Mouse (Mus musculus): ENCODE results near the gene Tufm. TPM values are rescaled to one million over a fixed set of nuclear protein-coding genes. Genes with fewer than 3 reads are reported as not detected.

Tufm gene
- polyA plus RNA-seq (2012; fragmentation: generic; extraction: Trizol), result 167 TPM

DNA sequence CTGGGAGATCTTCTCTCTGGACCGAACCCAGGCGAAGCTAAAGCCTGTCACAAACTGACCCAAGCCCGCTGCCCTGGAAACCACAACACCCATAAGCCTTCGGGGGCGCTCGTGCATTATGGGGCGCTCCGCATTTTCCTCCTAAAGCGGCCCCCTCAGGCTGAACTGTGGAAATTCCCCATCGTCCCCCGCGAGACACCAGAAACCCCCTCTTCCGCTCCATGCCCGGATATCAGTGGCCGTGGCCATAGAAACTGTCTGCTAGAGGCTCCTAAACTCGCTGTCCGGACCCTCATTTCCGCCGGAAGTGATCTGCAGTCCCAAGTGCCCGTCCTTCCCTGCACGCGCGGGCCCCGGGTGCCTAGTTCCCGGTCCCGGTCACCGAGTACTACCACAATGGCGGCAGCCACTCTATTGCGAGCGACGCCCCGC is at the start of gene Tufm:
Gene Tufm, plus strand, starts transcription at position 310 of the 432 bp plus-strand sequence.
- Histone ChIP-seq H3K4me2 (ENCODE audit: low read depth) (peak within 1 kb of the TSS; percentile 95), H3K79me2 (ENCODE audit: control insufficient read depth, insufficient read depth) (peaks cover 14% of the 10 kb centered on the region), H3K4me3 (peak within 1 kb of the TSS; percentile 58), H3K36me3 (ENCODE audit: control insufficient read depth, insufficient read depth) (peaks cover 11% of the 10 kb centered on the region), H3ac (ENCODE audit: control insufficient read depth, insufficient read length) (peak within 1 kb of the TSS; percentile 84), H3K27me3 (ENCODE audit: control insufficient read depth, insufficient read depth, insufficient read length) (no peaks in the 10 kb centered on the region)
- TF ChIP-seq POLR2A (IDR thresholded peaks at IDR 0.05; ENCODE audit: insufficient read length, low read depth), result peak; percentile 62
- no peak for TF ChIP-seq MYOG (IDR thresholded peaks at IDR 0.05; ENCODE audit: control insufficient read depth in 1 of 3, insufficient read depth in 1 of 3, insufficient read length in 2 of 3, low read depth in 2 of 3)

DNA sequence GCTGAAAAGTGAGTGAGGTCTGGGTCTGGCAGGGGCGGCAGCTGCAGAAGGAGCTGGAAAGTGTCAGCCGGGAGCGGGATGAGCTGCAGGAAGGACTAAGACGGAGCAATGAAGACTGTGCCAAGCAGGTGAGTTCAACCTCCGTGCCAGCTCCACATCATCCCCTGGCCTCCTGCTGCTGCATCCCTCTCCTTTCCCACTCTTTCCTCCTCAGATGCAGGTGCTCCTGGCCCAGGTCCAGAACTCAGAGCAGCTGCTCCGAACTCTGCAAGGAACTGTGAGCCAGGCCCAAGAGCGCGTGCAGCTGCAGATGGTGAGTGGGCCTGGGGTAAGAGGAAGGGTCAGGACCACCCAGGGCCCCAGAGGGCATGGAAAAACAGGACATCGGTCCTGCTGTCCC is 47.0 kb upstream of the Tufm start:
- TF ChIP-seq USF1 (IDR thresholded peaks at IDR 0.05; ENCODE audit: low read depth) (no peak), CEBPB (IDR thresholded peaks at IDR 0.05; ENCODE audit: insufficient read depth, poor library complexity, severe bottlenecking) (no peak), SRF (IDR thresholded peaks at IDR 0.05; ENCODE audit: control insufficient read depth, insufficient read length, low read depth) (no peak), TCF12 (IDR thresholded peaks at IDR 0.05; ENCODE audit: insufficient read depth, poor library complexity, severe bottlenecking) (no peak), TCF3 (IDR thresholded peaks at IDR 0.05; ENCODE audit: insufficient read length, low read depth) (no peak), REST (IDR thresholded peaks at IDR 0.05; ENCODE audit: insufficient read depth, insufficient read length) (no peak), POLR2A (IDR thresholded peaks at IDR 0.05; ENCODE audit: insufficient read length, low read depth) (no peak), MYOD1 (IDR thresholded peaks at IDR 0.05; ENCODE audit: control insufficient read depth in 1 of 3, insufficient read length in 2 of 3, low read depth in 2 of 3) (no peak), MYOG (IDR thresholded peaks at IDR 0.05; ENCODE audit: control insufficient read depth in 1 of 3, insufficient read depth in 1 of 3, insufficient read length in 2 of 3, low read depth in 2 of 3) (no peak), MAX (IDR thresholded peaks at IDR 0.05; ENCODE audit: low read depth) (no peak), POLR2AphosphoS2 (IDR thresholded peaks at IDR 0.05; ENCODE audit: insufficient read length, low read depth) (no peak), E2F4 (IDR thresholded peaks at IDR 0.05; ENCODE audit: insufficient read depth) (no peak)
- no peak overlapping the region for H3K4me3 ChIP-seq
- no peaks in the 10 kb centered on the region for H3K79me2 ChIP-seq (ENCODE audit: control insufficient read depth, insufficient read depth)
- H3K36me3 ChIP-seq (ENCODE audit: control insufficient read depth, insufficient read depth), result peaks cover 13% of the 10 kb centered on the region
- H3ac ChIP-seq (ENCODE audit: control insufficient read depth, insufficient read length), result no peak overlapping the region
- H3K4me2 ChIP-seq (ENCODE audit: low read depth), result no peak overlapping the region
- H3K27me3 ChIP-seq (ENCODE audit: control insufficient read depth, insufficient read depth, insufficient read length), result no peaks in the 10 kb centered on the region

DNA sequence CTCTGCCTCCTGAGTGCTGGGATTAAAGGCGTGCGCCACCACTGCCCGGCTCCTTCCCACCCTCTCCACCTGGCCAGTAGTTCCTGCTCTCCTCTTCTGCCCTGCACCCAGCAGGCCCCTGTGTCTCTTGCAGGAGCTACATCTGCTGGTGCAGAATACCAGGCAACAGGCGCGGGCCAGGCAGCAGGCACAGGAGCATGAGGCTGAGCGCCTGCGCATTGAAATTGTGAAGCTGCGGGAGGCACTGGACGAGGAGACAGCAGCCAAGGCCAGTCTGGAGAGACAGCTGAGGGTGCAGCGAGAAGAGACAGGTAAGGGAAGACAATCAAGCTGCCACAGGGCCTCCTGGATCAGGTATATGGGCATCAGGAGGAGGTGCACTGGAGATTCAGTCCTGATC is 43.2 kb upstream of the Tufm start:
- Histone ChIP-seq H3K79me2 (ENCODE audit: control insufficient read depth, insufficient read depth) (no peaks in the 10 kb centered on the region), H3K4me2 (ENCODE audit: low read depth) (no peak overlapping the region), H3K36me3 (ENCODE audit: control insufficient read depth, insufficient read depth) (peaks cover 24% of the 10 kb centered on the region), H3ac (ENCODE audit: control insufficient read depth, insufficient read length) (no peak overlapping the region), H3K27me3 (ENCODE audit: control insufficient read depth, insufficient read depth, insufficient read length) (no peaks in the 10 kb centered on the region), H3K4me3 (no peak overlapping the region)
- TF ChIP-seq MAX (IDR thresholded peaks at IDR 0.05; ENCODE audit: low read depth), result no peak
- no peak for TF ChIP-seq TCF12 (IDR thresholded peaks at IDR 0.05; ENCODE audit: insufficient read depth, poor library complexity, severe bottlenecking)
- TF ChIP-seq TCF3 (IDR thresholded peaks at IDR 0.05; ENCODE audit: insufficient read length, low read depth), result no peak
- no peak for TF ChIP-seq REST (IDR thresholded peaks at IDR 0.05; ENCODE audit: insufficient read depth, insufficient read length)

DNA sequence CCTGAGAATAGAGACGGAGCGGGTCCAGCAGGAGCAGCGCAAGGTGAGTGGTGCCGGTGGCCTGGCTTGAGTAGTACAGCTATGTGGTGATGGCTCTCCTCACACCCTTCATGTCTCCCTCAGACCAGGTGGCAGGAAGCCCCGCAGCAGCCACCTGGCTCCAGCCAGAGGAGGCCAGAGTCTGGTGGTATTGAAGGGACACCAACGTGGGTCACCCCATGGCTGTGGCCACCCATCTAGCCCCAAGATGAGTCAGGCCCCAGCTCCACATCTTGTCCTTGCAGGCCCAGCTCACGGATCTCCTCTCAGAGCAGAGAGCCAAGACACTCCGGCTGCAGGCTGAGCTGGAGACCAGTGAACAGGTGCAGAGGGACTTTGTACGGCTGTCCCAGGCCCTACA is 42.6 kb upstream of the Tufm start:
- H3K79me2 ChIP-seq (ENCODE audit: control insufficient read depth, insufficient read depth), result no peaks in the 10 kb centered on the region
- H3K36me3 ChIP-seq (ENCODE audit: control insufficient read depth, insufficient read depth), result peaks cover 26% of the 10 kb centered on the region
- no peak overlapping the region for H3ac ChIP-seq (ENCODE audit: control insufficient read depth, insufficient read length)
- no peak overlapping the region for H3K4me2 ChIP-seq (ENCODE audit: low read depth)
- H3K4me3 ChIP-seq, result no peak overlapping the region
- no peaks in the 10 kb centered on the region for H3K27me3 ChIP-seq (ENCODE audit: control insufficient read depth, insufficient read depth, insufficient read length)
- TF ChIP-seq SRF (IDR thresholded peaks at IDR 0.05; ENCODE audit: control insufficient read depth, insufficient read length, low read depth) (no peak), MYOD1 (IDR thresholded peaks at IDR 0.05; ENCODE audit: control insufficient read depth in 1 of 3, insufficient read length in 2 of 3, low read depth in 2 of 3) (no peak), POLR2A (IDR thresholded peaks at IDR 0.05; ENCODE audit: insufficient read length, low read depth) (peak; percentile 38), CEBPB (IDR thresholded peaks at IDR 0.05; ENCODE audit: insufficient read depth, poor library complexity, severe bottlenecking) (no peak)

DNA sequence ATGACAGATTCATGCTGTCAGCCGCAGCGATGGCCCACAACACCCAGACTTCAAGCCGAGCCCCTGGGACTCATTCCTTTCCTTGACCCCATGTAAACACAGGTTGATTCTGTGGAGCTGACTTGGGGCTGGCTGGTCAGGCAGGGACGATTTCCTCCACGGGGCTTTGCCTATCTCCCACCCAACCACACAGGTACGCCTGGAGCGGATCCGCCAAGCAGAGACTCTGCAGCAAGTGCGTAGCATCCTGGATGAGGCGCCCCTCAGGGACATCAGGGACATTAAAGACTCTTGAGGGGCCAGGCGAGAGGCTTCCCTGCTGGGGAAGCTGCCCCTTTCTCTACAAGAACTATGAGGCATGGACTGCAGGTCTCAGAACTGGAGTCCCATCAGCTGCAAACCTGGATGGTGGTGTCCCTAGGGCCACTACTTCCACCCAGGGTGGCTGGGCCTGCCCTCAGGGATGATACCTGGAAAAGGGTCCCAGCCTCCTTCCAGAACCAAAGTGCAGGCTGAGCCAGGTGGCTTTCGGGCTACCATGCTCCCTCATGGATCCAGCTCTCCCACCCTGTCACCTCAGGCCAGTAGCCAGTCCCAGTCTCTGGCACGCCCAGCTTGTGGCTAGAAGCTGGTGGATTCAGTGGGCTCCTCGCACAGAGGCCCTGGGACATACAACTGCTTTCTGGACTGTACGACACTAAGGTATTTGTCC is 41.9 kb upstream of the Tufm start:
- Histone ChIP-seq H3ac (ENCODE audit: control insufficient read depth, insufficient read length) (no peak overlapping the region), H3K4me2 (ENCODE audit: low read depth) (no peak overlapping the region)
- TF ChIP-seq POLR2AphosphoS2 (IDR thresholded peaks at IDR 0.05; ENCODE audit: insufficient read length, low read depth), result peak; percentile 61
- no peak for TF ChIP-seq SRF (IDR thresholded peaks at IDR 0.05; ENCODE audit: control insufficient read depth, insufficient read length, low read depth)

DNA sequence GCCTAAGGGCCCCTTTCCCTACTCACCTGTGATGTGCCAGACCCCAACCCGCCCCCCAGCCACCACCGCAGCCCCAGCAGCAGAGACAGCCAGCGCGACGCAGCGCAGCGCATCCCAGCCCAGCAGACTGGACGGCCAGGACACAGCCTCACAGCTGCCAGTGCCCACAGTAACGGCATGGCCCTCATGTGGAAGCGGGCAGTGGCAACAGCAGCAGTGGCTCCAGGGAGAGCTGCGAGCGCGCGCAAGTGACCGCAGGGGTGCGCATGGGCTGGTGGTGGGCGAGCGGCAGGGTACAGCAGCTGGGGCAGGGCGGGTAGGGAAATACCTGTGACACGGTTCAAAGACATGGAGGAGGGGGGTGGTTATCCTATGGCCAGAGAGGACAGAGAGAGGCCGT is 40.9 kb upstream of the Tufm start:
- Histone ChIP-seq H3K4me3 (no peak overlapping the region), H3K79me2 (ENCODE audit: control insufficient read depth, insufficient read depth) (no peaks in the 10 kb centered on the region), H3K36me3 (ENCODE audit: control insufficient read depth, insufficient read depth) (peaks cover 37% of the 10 kb centered on the region), H3K4me2 (ENCODE audit: low read depth) (no peak overlapping the region), H3K27me3 (ENCODE audit: control insufficient read depth, insufficient read depth, insufficient read length) (no peaks in the 10 kb centered on the region), H3ac (ENCODE audit: control insufficient read depth, insufficient read length) (no peak overlapping the region)
- peak in 1 of 3 experiments; percentile 27 for TF ChIP-seq MYOD1 (IDR thresholded peaks at IDR 0.05; ENCODE audit: control insufficient read depth in 1 of 3, insufficient read length in 2 of 3, low read depth in 2 of 3)
- no peak for TF ChIP-seq TCF3 (IDR thresholded peaks at IDR 0.05; ENCODE audit: insufficient read length, low read depth)
- TF ChIP-seq SRF (IDR thresholded peaks at IDR 0.05; ENCODE audit: control insufficient read depth, insufficient read length, low read depth), result no peak
- TF ChIP-seq CEBPB (IDR thresholded peaks at IDR 0.05; ENCODE audit: insufficient read depth, poor library complexity, severe bottlenecking), result no peak
- TF ChIP-seq REST (IDR thresholded peaks at IDR 0.05; ENCODE audit: insufficient read depth, insufficient read length), result no peak
- peak; percentile 69 for TF ChIP-seq POLR2A (IDR thresholded peaks at IDR 0.05; ENCODE audit: insufficient read length, low read depth)
- TF ChIP-seq MYOG (IDR thresholded peaks at IDR 0.05; ENCODE audit: control insufficient read depth in 1 of 3, insufficient read depth in 1 of 3, insufficient read length in 2 of 3, low read depth in 2 of 3), result no peak

More for the DNA sequence above, 41.9 kb upstream of the Tufm start:
- Histone ChIP-seq H3K4me3 (no peak overlapping the region), H3K36me3 (ENCODE audit: control insufficient read depth, insufficient read depth) (peaks cover 28% of the 10 kb centered on the region), H3K27me3 (ENCODE audit: control insufficient read depth, insufficient read depth, insufficient read length) (no peaks in the 10 kb centered on the region), H3K79me2 (ENCODE audit: control insufficient read depth, insufficient read depth) (no peaks in the 10 kb centered on the region)

Measured in myocyte (in vitro differentiated cells).